In the genomic region with DNA sequence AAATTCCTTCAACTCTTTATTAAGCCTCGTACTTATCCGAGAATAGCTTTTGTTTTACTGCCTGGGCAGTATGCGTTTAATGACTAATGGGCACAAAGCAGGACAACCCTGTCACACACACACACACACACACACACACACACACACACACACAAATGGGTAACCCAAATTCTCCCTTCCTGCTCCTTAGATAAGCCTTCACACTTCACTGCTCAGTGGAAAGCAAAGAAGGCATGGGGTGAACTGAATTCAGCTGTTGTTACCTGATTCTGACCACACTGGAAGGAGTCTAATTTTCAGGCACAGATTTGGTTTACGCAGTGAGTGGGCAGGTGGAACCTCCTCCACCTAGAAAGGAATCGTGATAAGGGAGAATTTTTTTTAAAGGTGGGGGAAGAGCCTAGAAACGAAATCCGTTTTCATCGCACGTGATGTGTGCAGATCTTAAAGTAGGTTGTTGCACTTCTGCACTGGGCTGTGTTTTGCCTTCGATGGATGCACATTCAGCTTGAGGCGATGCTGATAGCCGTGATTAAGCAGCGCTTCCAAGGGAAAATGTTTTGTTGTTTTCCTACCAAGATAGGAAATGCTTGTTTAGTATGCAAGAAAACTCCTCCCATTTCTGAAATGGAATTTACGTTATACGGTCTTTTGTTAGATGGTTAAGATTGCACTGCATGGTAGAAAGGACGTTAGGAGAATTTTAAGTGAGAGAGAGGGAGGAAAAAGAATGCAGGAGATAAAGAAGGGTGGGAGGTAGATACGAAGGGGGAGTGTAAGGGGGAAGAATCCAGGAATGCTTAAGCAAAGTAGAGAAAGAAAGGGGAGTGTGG, we compare ENCODE assay signal across 8 mouse cellular contexts.
A peak's percentile ranks its signal among the peaks of the same experiment; 100 is the strongest.
DNase-seq lines count a peak whose midpoint lies in the region; ATAC-seq lines count a peak whose summit lies in the region.

No protein-coding gene starts in this region.

- peak overlapping the region; percentile 16 for H3K4me2 ChIP-seq in intestine, embryonic 14.5 days (ENCODE audit: low read length)
- no peak overlapping the region for H3K4me2 ChIP-seq in intestine, embryonic 16.5 days (ENCODE audit: low read depth, low read length)

- H3K27me3 ChIP-seq in intestine, embryonic 14.5 days (replicated peaks; ENCODE audit: control insufficient read depth, insufficient read depth, low read length): peaks cover 15% of the 10 kb centered on the region
- no peaks in the 10 kb centered on the region; the same call in 1 of the 2 replicates for H3K27me3 ChIP-seq in intestine, embryonic 16.5 days (replicated peaks; ENCODE audit: control insufficient read depth, insufficient read depth, low read length)
- H3K27me3 ChIP-seq in forebrain, embryonic 10.5 days (ENCODE audit: poor library complexity, severe bottlenecking): peaks cover 47% of the 10 kb centered on the region
- peaks cover 52% of the 10 kb centered on the region for H3K27me3 ChIP-seq in midbrain, embryonic 10.5 days (ENCODE audit: low read depth, poor library complexity, severe bottlenecking)

- no peaks in the 10 kb centered on the region for H3K9me3 ChIP-seq in intestine, embryonic 14.5 days (ENCODE audit: control insufficient read depth, low read length)
- no peaks in the 10 kb centered on the region for H3K9me3 ChIP-seq in intestine, embryonic 16.5 days (ENCODE audit: control insufficient read depth, low read length)
- H3K9me3 ChIP-seq in forebrain, embryonic 10.5 days: no peaks in the 10 kb centered on the region
- no peaks in the 10 kb centered on the region for H3K9me3 ChIP-seq in midbrain, embryonic 10.5 days (replicated peaks)

- H3K4me1 ChIP-seq in intestine, embryonic 14.5 days (replicated peaks; ENCODE audit: control insufficient read depth, insufficient read depth, low read length): no peaks in the 10 kb centered on the region
- peaks cover 3% of the 10 kb centered on the region; the same call in 1 of the 2 replicates for H3K4me1 ChIP-seq in intestine, embryonic 16.5 days (ENCODE audit: control insufficient read depth, insufficient read depth, low read length)
- peaks cover 19% of the 10 kb centered on the region for H3K4me1 ChIP-seq in forebrain, embryonic 10.5 days
- peaks cover 19% of the 10 kb centered on the region for H3K4me1 ChIP-seq in midbrain, embryonic 10.5 days

- no peaks in the 10 kb centered on the region for H3K36me3 ChIP-seq in intestine, embryonic 14.5 days (ENCODE audit: control insufficient read depth, insufficient read depth, low read length)
- no peaks in the 10 kb centered on the region for H3K36me3 ChIP-seq in intestine, embryonic 16.5 days (ENCODE audit: control insufficient read depth, insufficient read depth, low read length)
- H3K36me3 ChIP-seq in forebrain, embryonic 10.5 days (replicated peaks): no peaks in the 10 kb centered on the region
- H3K36me3 ChIP-seq in midbrain, embryonic 10.5 days: no peaks in the 10 kb centered on the region

- no peak overlapping the region for H3K9ac ChIP-seq in intestine, embryonic 14.5 days (ENCODE audit: low read length)
- no peak overlapping the region for H3K9ac ChIP-seq in intestine, embryonic 16.5 days (ENCODE audit: low read depth, low read length)

- H3K4me3 ChIP-seq in intestine, embryonic 14.5 days (ENCODE audit: low read depth, low read length): no peak overlapping the region
- H3K4me3 ChIP-seq in intestine, embryonic 16.5 days (ENCODE audit: low read length): no peak overlapping the region
- H3K4me3 ChIP-seq in forebrain, embryonic 10.5 days: peak overlapping the region; percentile 36
- peak overlapping the region; percentile 37 for H3K4me3 ChIP-seq in midbrain, embryonic 10.5 days

- no peak for ATAC-seq in intestine, embryonic 14.5 days (replicated peaks; ENCODE audit: low FRiP score, low TSS enrichment, low read depth)
- no peak for ATAC-seq in intestine, embryonic 16.5 days
- ATAC-seq in megakaryocyte progenitor cell, adult 5-6 weeks (replicated peaks; ENCODE audit: poor library complexity): no peak

- DNase-seq in intestine, embryonic 14.5 days (ENCODE audit: low spot score): no peak
- DNase-seq in cerebellum, adult 9-11 months: peak; percentile 37
- no peak for DNase-seq in forebrain, embryonic 10.5 days (ENCODE audit: extremely low spot score, low spot score)
- DNase-seq in midbrain, embryonic 10.5 days (ENCODE audit: low spot score): no peak
- no peak for DNase-seq in urinary bladder, postnatal 14 days (ENCODE audit: low spot score)
- DNase-seq in kidney, adult 11 months: no peak

- H3K27ac ChIP-seq in intestine, embryonic 14.5 days (ENCODE audit: low read depth): no peak overlapping the region
- no peak overlapping the region for H3K27ac ChIP-seq in intestine, embryonic 16.5 days (ENCODE audit: low read length)
- no peak overlapping the region for H3K27ac ChIP-seq in forebrain, embryonic 10.5 days
- H3K27ac ChIP-seq in midbrain, embryonic 10.5 days (replicated peaks): no peak overlapping the region

- 36% methylated on average over 17 of the region's 17 CpGs for WGBS in intestine, embryonic 14.5 days
- WGBS in intestine, embryonic 16.5 days: 41% methylated on average over 17 of the region's 17 CpGs
- 28% methylated on average over 17 of the region's 17 CpGs for WGBS in forebrain, embryonic 10.5 days
- 35% methylated on average over 17 of the region's 17 CpGs for WGBS in midbrain, embryonic 10.5 days

Comparison
In these comparisons a context has a peak if more than half of its experiments do, and no peak if none do; other contexts are left out.
1. H3K4me3 ChIP-seq: peak in forebrain, embryonic 10.5 days (single experiment) and midbrain, embryonic 10.5 days (single experiment); none in intestine, embryonic 14.5 days (single experiment) and intestine, embryonic 16.5 days (single experiment).